Mouse (Mus musculus): ENCODE measurements at regions not wholly inside any gene's neighbourhood (a gene's known extent, or its start where the extent isn't known, plus 50 kb on each side); places are given as distances from the start of the nearest gene placed in this dataset.

GRCm38 (mm10) chr5:106066706-106067105 lies 190.3 kb downstream of the Zfp326 start:
- no peaks in the 10 kb centered on the region for H3K9me3 ChIP-seq (ENCODE audit: low read depth, low read length)
- no peak for TF ChIP-seq CTCF (IDR thresholded peaks at IDR 0.05; ENCODE audit: low read depth)

GRCm38 (mm10) chr5:106064366-106064765 lies 188.0 kb downstream of the Zfp326 start:
- no peak overlapping the region for H3K4me3 ChIP-seq (ENCODE audit: low read depth, low read length)
- H3K9me3 ChIP-seq (ENCODE audit: low read depth, low read length): no peaks in the 10 kb centered on the region
- H3K9ac ChIP-seq: no peak overlapping the region
- H3K36me3 ChIP-seq (ENCODE audit: insufficient read depth): no peaks in the 10 kb centered on the region
- DNase-seq: no peak
- 81% methylated on average over 7 of the region's 7 CpGs for WGBS
- no peak overlapping the region for H3K4me2 ChIP-seq
- TF ChIP-seq CTCF (IDR thresholded peaks at IDR 0.05; ENCODE audit: low read depth): no peak
- no peak for ATAC-seq (ENCODE audit: insufficient read depth)
- H3K4me1 ChIP-seq (ENCODE audit: insufficient read depth): no peaks in the 10 kb centered on the region
- H3K27ac ChIP-seq (ENCODE audit: low read depth): no peak overlapping the region
- H3K27me3 ChIP-seq (ENCODE audit: insufficient read depth, low read length): no peaks in the 10 kb centered on the region

More at GRCm38 (mm10) chr5:106066706-106067105, 190.3 kb downstream of the Zfp326 start:
- no peak overlapping the region for H3K4me2 ChIP-seq
- no peaks in the 10 kb centered on the region for H3K4me1 ChIP-seq (ENCODE audit: insufficient read depth)
- H3K4me3 ChIP-seq (ENCODE audit: low read depth, low read length): no peak overlapping the region
- no peak overlapping the region for H3K27ac ChIP-seq (ENCODE audit: low read depth)
- no peak for DNase-seq
- H3K36me3 ChIP-seq (ENCODE audit: insufficient read depth): no peaks in the 10 kb centered on the region
- no peak for ATAC-seq (ENCODE audit: insufficient read depth)
- H3K9ac ChIP-seq: no peak overlapping the region
- H3K27me3 ChIP-seq (ENCODE audit: insufficient read depth, low read length): no peaks in the 10 kb centered on the region

- no peak overlapping the region for H3K27ac ChIP-seq (ENCODE audit: low read depth)
- no peaks in the 10 kb centered on the region for H3K27me3 ChIP-seq (ENCODE audit: insufficient read depth, low read length)
- no peak for DNase-seq
- ATAC-seq (ENCODE audit: insufficient read depth): no peak
- no peaks in the 10 kb centered on the region for H3K9me3 ChIP-seq (ENCODE audit: low read depth, low read length)
- H3K4me3 ChIP-seq (ENCODE audit: low read depth, low read length): no peak overlapping the region
- H3K4me2 ChIP-seq: no peak overlapping the region
- no peaks in the 10 kb centered on the region for H3K4me1 ChIP-seq (ENCODE audit: insufficient read depth)
- H3K9ac ChIP-seq: no peak overlapping the region
- H3K36me3 ChIP-seq (ENCODE audit: insufficient read depth): no peaks in the 10 kb centered on the region
- no peak for TF ChIP-seq CTCF (IDR thresholded peaks at IDR 0.05; ENCODE audit: low read depth)
- WGBS: 84% methylated on average over 6 of the region's 6 CpGs
Measured at GRCm38 (mm10) chr5:106062926-106063325, 186.6 kb downstream of the Zfp326 start.

GRCm38 (mm10) chr5:106056631-106057030 lies 180.3 kb downstream of the Zfp326 start:
- H3K36me3 ChIP-seq (ENCODE audit: insufficient read depth): no peaks in the 10 kb centered on the region
- no peak overlapping the region for H3K9ac ChIP-seq
- no peaks in the 10 kb centered on the region for H3K4me1 ChIP-seq (ENCODE audit: insufficient read depth)
- ATAC-seq (ENCODE audit: insufficient read depth): no peak
- 9% methylated on average over 9 of the region's 9 CpGs for WGBS
- H3K9me3 ChIP-seq (ENCODE audit: low read depth, low read length): no peaks in the 10 kb centered on the region
- H3K4me3 ChIP-seq (ENCODE audit: low read depth, low read length): no peak overlapping the region
- no peak overlapping the region for H3K27ac ChIP-seq (ENCODE audit: low read depth)
- no peak for TF ChIP-seq CTCF (IDR thresholded peaks at IDR 0.05; ENCODE audit: low read depth)
- no peak overlapping the region for H3K4me2 ChIP-seq
- DNase-seq: no peak
- H3K27me3 ChIP-seq (ENCODE audit: insufficient read depth, low read length): no peaks in the 10 kb centered on the region

- no peak for ATAC-seq (ENCODE audit: insufficient read depth)
- no peak for DNase-seq
- H3K36me3 ChIP-seq (ENCODE audit: insufficient read depth): no peaks in the 10 kb centered on the region
- no peak overlapping the region for H3K4me3 ChIP-seq (ENCODE audit: low read depth, low read length)
- H3K9me3 ChIP-seq (ENCODE audit: low read depth, low read length): no peaks in the 10 kb centered on the region
- H3K9ac ChIP-seq: no peak overlapping the region
- no peaks in the 10 kb centered on the region for H3K4me1 ChIP-seq (ENCODE audit: insufficient read depth)
- no peak overlapping the region for H3K27ac ChIP-seq (ENCODE audit: low read depth)
- no peak overlapping the region for H3K4me2 ChIP-seq
- H3K27me3 ChIP-seq (ENCODE audit: insufficient read depth, low read length): no peaks in the 10 kb centered on the region
- no peak for TF ChIP-seq CTCF (IDR thresholded peaks at IDR 0.05; ENCODE audit: low read depth)
- WGBS: 38% methylated on average over 8 of the region's 8 CpGs
Measured at GRCm38 (mm10) chr5:106055221-106055620, 178.9 kb downstream of the Zfp326 start.

GRCm38 (mm10) chr5:106051026-106051425 lies 174.7 kb downstream of the Zfp326 start:
- no peaks in the 10 kb centered on the region for H3K27me3 ChIP-seq (ENCODE audit: insufficient read depth, low read length)
- WGBS: 83% methylated on average over 8 of the region's 8 CpGs
- no peak overlapping the region for H3K27ac ChIP-seq (ENCODE audit: low read depth)
- H3K4me1 ChIP-seq (ENCODE audit: insufficient read depth): no peaks in the 10 kb centered on the region
- DNase-seq (no peak), ATAC-seq (ENCODE audit: insufficient read depth) (no peak)
- H3K4me3 ChIP-seq (ENCODE audit: low read depth, low read length): no peak overlapping the region
- no peak overlapping the region for H3K4me2 ChIP-seq
- H3K9me3 ChIP-seq (ENCODE audit: low read depth, low read length): no peaks in the 10 kb centered on the region
- H3K9ac ChIP-seq: no peak overlapping the region
- no peak for TF ChIP-seq CTCF (IDR thresholded peaks at IDR 0.05; ENCODE audit: low read depth)
- no peaks in the 10 kb centered on the region for H3K36me3 ChIP-seq (ENCODE audit: insufficient read depth)

GRCm38 (mm10) chr5:106044878-106045585 lies 168.7 kb downstream of the Zfp326 start:
- no peak for DNase-seq
- Histone ChIP-seq H3K36me3 (ENCODE audit: insufficient read depth) (no peaks in the 10 kb centered on the region), H3K4me3 (ENCODE audit: low read depth, low read length) (no peak overlapping the region), H3K27ac (ENCODE audit: low read depth) (no peak overlapping the region), H3K27me3 (ENCODE audit: insufficient read depth, low read length) (no peaks in the 10 kb centered on the region), H3K4me1 (ENCODE audit: insufficient read depth) (no peaks in the 10 kb centered on the region), H3K9ac (no peak overlapping the region), H3K9me3 (ENCODE audit: low read depth, low read length) (no peaks in the 10 kb centered on the region), H3K4me2 (no peak overlapping the region)
- no peak for TF ChIP-seq CTCF (IDR thresholded peaks at IDR 0.05; ENCODE audit: low read depth)
- no peak for ATAC-seq (ENCODE audit: insufficient read depth)
- WGBS: 73% methylated on average over 12 of the region's 12 CpGs

Measured in lung, embryonic 14.5 days (tissue).